Mouse (Mus musculus) lung, postnatal 36 days (tissue): Measurements from ENCODE around the gene Actn4.
A peak's percentile ranks its signal among the peaks of the same experiment; 100 is the strongest.

ENCODE experiments used
- DNase-seq: peaks from one replicate; pipeline ENCODE4 v3.0.0; 2022; ENCODE audit warnings: mixed read lengths

Actn4 gene

GRCm38 (mm10) chr7:28961927-28962670, at the start of gene Actn4:
Gene Actn4, minus strand, starts transcription at chr7:28962340.
- DNase-seq = peak; percentile 99

GRCm38 (mm10) chr7:29008714-29009113, 46.6 kb upstream of the Actn4 start:
- peak; percentile 55 for DNase-seq

GRCm38 (mm10) chr7:29008171-29008570, 46.0 kb upstream of the Actn4 start:
- DNase-seq = peak; percentile 19

GRCm38 (mm10) chr7:29007224-29008101, 45.3 kb upstream of the Actn4 start:
- peak; percentile 42 for DNase-seq

- peak; percentile 81 for DNase-seq
Measured at GRCm38 (mm10) chr7:29000651-29001605, 38.8 kb upstream of the Actn4 start.

- no peak for DNase-seq
Measured at GRCm38 (mm10) chr7:28993402-28993801, 31.3 kb upstream of the Actn4 start.

- no peak for DNase-seq
Measured at GRCm38 (mm10) chr7:28992997-28993396, 30.9 kb upstream of the Actn4 start.

- no peak for DNase-seq
Measured at GRCm38 (mm10) chr7:28991616-28992015, 29.5 kb upstream of the Actn4 start.

GRCm38 (mm10) chr7:28990766-28991273, 28.7 kb upstream of the Actn4 start:
- DNase-seq = no peak

GRCm38 (mm10) chr7:28985207-28985606, 23.1 kb upstream of the Actn4 start:
- no peak for DNase-seq

- no peak for DNase-seq
Measured at GRCm38 (mm10) chr7:28984452-28984851, 22.3 kb upstream of the Actn4 start.

GRCm38 (mm10) chr7:28983849-28984248, 21.7 kb upstream of the Actn4 start:
- DNase-seq = no peak

GRCm38 (mm10) chr7:28983141-28983564, 21.0 kb upstream of the Actn4 start:
- no peak for DNase-seq

GRCm38 (mm10) chr7:28982274-28983013, 20.3 kb upstream of the Actn4 start:
- DNase-seq = peak; percentile 75

GRCm38 (mm10) chr7:28981651-28982273, 19.6 kb upstream of the Actn4 start, which contains the start of the genes Eif3k and Map4k1:
Gene Eif3k, minus strand, starts transcription at chr7:28981864.
Gene Map4k1, plus strand, starts transcription at chr7:28982050.
- peak; percentile 99 for DNase-seq

GRCm38 (mm10) chr7:28977556-28977955, 15.4 kb upstream of the Actn4 start:
- no peak for DNase-seq

GRCm38 (mm10) chr7:28973025-28973424, 10.9 kb upstream of the Actn4 start:
- DNase-seq = peak; percentile 52

- DNase-seq = peak; percentile 88
Measured at GRCm38 (mm10) chr7:28972542-28972985, 10.4 kb upstream of the Actn4 start.

GRCm38 (mm10) chr7:28971770-28972269, 9.7 kb upstream of the Actn4 start:
- peak; percentile 91 for DNase-seq

GRCm38 (mm10) chr7:28971029-28971428, 8.9 kb upstream of the Actn4 start:
- DNase-seq = no peak
